Mouse (Mus musculus): ENCODE data around the gene Ndufaf1.
"Not testable (repeated sequence)": the region's sequence is repeated elsewhere in the genome, so short reads cannot be mapped to it uniquely, and the experiment has no call there.

The Ndufaf1 gene

GRCm38 (mm10) chr2:119662220-119663182 is at the start of gene Ndufaf1:
Ndufaf1 (minus strand) TSS chr2:119662827.
- peak; percentile 79 to 87 for DNase-seq

GRCm38 (mm10) chr2:119710011-119710410 is 47.4 kb upstream of the Ndufaf1 start:
- no peak for DNase-seq

- no peak for DNase-seq
These were observed 45.0 kb upstream of the Ndufaf1 start for GRCm38 (mm10) chr2:119707676-119708075.

- DNase-seq: no peak
These were observed 40.5 kb upstream of the Ndufaf1 start for GRCm38 (mm10) chr2:119703171-119703570.

DNA sequence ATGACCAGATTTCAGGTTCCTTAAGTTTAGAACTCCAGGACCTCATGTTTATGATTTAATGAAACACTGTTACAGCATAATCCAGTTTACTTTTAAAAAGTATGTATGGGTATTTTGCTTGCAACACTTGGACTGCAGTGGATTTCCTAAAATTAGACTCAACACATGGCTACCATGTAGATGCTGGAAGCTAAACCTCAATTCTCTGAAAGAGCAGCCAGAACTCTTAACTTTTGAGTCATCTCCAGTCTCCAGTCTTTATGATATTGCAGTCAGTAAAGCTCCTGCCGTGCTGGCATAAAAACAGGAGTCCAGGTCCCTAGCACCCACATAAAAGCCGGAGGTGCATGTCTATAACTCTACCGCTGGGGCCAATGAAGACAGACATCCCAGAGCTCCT is 37.3 kb upstream of the Ndufaf1 start:
- no peak for DNase-seq

- DNase-seq: no peak
These were observed 35.8 kb upstream of the Ndufaf1 start for GRCm38 (mm10) chr2:119698472-119698871.

- DNase-seq: peak; percentile 21 to 25
These were observed 33.5 kb upstream of the Ndufaf1 start for GRCm38 (mm10) chr2:119696111-119696510.

- no peak for DNase-seq
These were observed 32.2 kb upstream of the Ndufaf1 start for GRCm38 (mm10) chr2:119694826-119695225.

DNA sequence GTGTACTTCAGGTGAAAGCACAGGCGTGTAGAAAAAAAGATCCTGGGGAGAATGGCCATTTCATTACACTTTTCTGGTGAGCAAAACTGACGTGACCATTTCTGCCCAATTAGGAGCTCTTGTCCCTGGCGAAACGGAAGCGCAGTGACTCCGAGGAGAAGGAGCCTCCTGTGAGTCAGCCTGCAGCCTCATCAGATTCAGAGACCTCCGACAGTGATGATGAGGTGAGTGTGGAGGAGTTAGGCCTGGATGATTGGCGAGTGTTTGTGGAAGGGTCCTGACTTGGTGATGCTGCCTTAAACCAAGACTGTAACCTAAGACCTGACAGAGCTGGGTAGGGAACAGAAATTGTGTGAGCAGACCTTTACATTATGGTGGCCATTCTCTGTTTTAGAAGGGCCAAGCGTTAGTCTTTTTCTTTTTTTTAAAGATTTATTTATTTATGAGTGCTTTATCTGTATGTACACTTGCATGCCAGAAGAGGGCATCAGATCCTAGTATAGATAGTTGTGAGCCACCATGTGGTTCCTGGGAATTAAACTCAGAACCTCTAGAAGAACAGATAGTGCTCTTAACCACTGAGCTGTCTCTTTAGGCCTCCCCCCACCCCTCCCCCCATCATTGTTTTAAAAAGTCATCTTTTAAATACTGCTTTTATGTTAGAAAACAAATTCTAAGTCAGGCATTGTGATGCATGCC is 29.5 kb upstream of the Ndufaf1 start:
- DNase-seq: no peak

DNA sequence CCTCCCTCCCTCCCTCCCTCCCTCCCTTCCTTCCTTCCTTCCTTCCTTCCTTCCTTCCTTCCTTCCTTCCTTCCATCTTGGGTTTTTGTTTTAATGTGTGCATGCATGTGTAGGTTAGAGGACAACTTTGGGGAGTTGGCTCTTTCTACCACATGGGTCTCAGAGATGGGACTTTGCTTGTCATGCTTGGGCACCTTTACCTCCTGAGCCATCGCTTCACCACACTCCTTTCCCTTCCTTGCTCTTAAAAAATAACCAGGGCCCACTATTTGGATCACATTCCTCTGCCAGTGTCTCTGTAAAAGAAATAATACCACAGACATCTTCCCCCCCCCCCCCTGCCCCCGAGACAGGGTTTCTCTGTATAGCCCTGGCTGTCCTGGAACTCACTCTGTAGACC is 21.1 kb upstream of the Ndufaf1 start:
- DNase-seq: peak; percentile 41 to 63

GRCm38 (mm10) chr2:119675831-119676230 is 13.2 kb upstream of the Ndufaf1 start:
- no peak for DNase-seq

GRCm38 (mm10) chr2:119675215-119675784 is 12.7 kb upstream of the Ndufaf1 start:
- DNase-seq: peak in 1 of 2 experiments; percentile 13

GRCm38 (mm10) chr2:119674525-119675214 is 12.0 kb upstream of the Ndufaf1 start, which contains the start of gene Rtf1:
Rtf1 (plus strand) TSS chr2:119675068.
- peak; percentile 94 to 99 for DNase-seq

DNA sequence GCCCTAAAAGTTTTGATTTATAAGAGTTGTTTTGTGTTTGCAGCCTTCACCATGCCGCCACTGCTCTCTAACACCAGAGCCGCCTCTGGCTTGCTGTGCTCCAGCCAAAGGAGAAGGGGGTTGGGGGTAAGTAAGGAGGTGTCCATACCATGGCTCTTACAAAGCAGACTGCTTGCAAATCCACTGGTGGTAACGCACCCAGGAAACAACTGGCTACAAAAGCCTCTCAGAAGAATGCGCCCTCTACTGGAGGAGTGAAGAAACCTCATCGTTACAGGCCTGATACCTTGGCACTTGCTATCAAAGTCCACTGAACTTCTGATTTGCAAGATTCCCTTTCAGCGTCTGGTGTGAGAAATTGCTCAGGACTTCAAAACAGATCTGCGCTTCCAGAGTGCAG is 6.4 kb upstream of the Ndufaf1 start:
- DNase-seq: peak; percentile 22 to 45

DNA sequence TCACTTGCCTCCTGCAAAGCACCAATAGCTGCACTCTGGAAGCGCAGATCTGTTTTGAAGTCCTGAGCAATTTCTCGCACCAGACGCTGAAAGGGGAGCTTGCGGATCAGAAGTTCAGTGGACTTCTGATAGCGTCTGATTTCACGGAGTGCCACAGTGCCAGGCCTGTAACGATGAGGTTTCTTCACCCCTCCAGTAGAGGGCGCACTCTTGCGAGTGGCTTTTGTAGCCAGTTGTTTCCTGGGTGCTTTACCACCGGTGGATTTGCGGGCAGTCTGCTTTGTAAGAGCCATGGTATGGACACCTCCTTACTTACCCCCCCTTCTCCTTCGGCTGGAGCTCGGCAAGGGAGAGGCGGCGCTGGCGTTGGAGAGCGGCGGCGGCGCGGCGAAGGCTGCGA is 3.1 kb upstream of the Ndufaf1 start:
- not testable (repeated sequence) for DNase-seq

- DNase-seq: no peak
These were observed 18.4 kb downstream of the Ndufaf1 start for GRCm38 (mm10) chr2:119644254-119644653.

- DNase-seq: no peak
These were observed 21.3 kb downstream of the Ndufaf1 start for GRCm38 (mm10) chr2:119641214-119641912.

GRCm38 (mm10) chr2:119636781-119637180 is 25.8 kb downstream of the Ndufaf1 start:
- DNase-seq: no peak

DNA sequence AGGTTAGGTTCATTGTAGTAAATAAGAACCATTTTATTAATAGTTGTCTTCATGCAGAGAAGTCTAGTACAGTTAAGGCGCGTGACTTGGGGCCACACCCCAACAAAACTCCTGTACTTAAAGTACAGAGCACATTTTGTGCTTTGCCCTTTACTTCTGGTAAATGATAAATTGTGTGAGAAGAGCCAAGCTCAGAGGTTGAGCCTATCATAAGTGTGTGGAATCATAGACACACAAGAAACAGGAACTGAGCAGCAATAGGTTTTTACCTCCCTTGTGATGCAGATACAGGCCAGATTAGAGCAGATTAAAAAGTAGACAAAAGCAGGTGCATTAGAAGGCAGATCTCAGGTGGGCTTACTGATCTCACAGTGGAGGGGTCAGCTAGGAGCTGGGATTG is 41.3 kb downstream of the Ndufaf1 start:
- DNase-seq: peak; percentile 8 to 42

DNA sequence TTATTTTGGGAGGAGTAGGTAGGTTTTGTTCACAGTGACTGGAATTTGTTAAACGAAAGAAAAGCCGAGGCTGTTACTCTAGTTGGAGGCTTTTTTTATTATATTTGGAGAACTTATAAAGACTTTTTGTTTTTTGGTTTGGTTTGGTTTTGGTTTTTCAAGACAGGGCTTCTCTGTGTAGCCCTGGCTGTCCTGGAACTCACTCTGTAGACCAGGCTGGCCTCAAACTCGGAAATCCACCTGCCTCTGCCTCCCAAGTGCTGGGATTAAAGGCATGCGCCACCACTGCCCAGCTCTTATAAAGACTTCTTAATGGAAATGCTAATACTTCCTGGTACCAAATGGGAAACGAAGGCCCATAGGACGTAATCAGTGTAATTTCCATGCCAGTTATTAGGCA is 43.6 kb downstream of the Ndufaf1 start:
- DNase-seq: not testable (repeated sequence)

DNA sequence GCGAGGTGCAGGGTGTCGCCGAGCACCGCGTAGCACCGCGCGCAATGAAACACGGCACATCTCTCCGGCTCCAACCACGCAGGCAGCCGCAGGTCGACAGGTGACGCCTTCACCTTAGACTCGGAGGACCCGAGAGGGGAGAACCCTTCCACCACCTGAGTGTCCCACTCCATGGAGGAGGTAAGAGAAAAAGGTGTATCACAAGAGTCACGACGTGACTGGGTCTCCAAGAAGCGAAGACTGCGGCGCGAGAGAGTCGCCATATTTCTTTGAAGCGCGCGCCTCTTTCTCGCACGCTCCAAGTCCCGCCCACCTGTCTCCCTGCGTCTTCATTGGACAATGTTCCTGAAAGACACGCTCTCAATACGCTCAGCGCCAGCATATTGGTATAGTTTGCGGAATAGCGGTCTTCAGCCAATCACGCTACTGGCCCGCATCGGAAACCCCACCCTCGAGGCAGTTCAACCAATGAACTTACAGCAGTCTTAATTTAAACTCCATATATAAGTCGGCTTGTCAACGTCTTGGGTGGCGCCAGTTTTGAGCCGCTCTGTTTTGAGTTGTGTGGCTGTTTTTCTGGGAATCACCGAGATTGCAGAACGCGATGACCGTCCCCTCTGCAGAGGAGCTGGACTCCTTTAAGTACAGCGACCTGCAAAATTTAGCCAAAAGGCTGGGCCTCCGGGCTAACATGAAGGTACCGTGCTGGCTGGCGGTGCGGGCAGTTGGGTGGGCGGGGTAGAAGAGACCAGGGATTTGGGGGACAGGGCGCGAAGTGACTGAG is 44.2 kb downstream of the Ndufaf1 start, which contains the start of the genes Nusap1 and Oip5:
Gene Nusap1, plus strand, starts transcription at position 100 of the 784 bp plus-strand sequence.
Gene Oip5, minus strand, starts transcription at position 271 of the 784 bp plus-strand sequence.
- peak; percentile 95 to 97 for DNase-seq
